Mouse (Mus musculus): ENCODE measurements around the gene Gm49366.
"Not testable (repeated sequence)": the region's sequence is repeated elsewhere in the genome, so short reads cannot be mapped to it uniquely, and the experiment has no call there.

GRCm38 (mm10) chr12:84009171-84009965 lies 29.4 kb upstream of the Gm49366 start, which contains the start of gene Acot1:
- TF ChIP-seq POLR2A (IDR thresholded peaks at IDR 0.05; ENCODE audit: insufficient read length, low read depth); E2F4 (IDR thresholded peaks at IDR 0.05; ENCODE audit: insufficient read depth); MYOD1 (IDR thresholded peaks at IDR 0.05; ENCODE audit: control insufficient read depth in 1 of 3, insufficient read length in 2 of 3, low read depth in 2 of 3): not testable (repeated sequence)

Data from myocyte (in vitro differentiated cells).